Mouse (Mus musculus): Measurements from ENCODE around the gene Tpcn1.

Gene Tpcn1

DNA sequence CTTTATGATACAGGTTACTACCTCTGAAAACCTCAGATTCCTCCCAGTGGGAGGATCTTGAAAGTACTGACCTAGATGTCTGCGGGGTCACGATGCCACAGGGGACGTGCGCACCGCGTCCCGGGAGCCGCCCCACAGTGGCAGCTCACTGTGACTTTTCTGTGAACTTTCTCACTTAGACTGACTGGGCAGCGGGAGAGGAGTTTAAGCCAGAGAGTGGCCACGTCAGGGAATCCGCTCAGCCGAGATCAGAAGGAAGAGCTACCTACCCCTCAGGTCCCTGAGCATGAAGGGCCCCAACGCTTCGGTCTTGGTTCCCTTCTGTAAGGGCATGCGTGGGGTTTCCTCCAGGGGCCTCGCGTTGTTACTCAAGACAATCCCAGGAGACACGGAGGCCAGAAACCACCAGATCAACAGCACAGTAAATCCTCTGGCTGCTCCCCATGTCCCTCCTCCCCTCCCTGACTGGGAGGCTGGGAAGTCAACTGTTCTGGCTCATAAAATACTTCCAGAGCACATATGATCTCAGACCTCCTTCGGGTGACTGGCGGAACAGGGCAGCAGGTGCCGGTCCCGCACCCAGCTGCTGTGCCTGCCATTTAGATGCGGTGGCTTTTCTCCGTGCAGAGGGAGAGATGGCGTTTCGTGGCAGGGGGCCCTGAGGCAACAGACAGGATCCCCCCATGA lies 9.1 kb downstream of the Tpcn1 start:
- peak; percentile 54 for DNase-seq (ENCODE audit: low read depth, low spot score)

- DNase-seq (ENCODE audit: low read depth, low spot score) = peak; percentile 32
Observed at GRCm38 (mm10) chr5:120578504-120579081, 9.9 kb downstream of the Tpcn1 start.

DNA sequence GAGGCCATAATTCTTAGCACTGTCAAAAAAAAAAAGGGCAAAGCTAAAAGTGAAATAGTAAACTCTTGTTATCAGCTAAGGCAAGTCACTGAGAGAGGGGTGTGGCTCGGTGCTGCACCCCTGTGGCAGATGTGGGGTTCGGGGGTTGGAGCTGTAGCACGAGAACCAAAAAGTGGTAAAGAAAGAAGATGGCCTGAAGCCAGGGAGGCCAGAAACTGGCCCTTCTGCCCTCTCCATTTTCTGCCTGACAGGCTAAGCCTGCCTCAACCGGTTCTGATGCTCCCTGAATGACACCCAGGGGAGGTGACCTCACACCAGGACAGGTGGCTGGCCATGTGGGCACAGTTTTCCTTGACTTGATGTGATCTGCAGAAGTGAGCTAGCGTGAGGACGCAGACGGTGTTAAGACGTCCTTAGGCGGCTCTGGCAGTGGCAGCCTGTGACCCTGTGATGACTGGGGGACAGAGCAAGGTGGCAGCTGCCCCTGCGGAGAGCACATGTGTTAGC lies 10.5 kb downstream of the Tpcn1 start:
- no peak for DNase-seq (ENCODE audit: low read depth, low spot score)

DNA sequence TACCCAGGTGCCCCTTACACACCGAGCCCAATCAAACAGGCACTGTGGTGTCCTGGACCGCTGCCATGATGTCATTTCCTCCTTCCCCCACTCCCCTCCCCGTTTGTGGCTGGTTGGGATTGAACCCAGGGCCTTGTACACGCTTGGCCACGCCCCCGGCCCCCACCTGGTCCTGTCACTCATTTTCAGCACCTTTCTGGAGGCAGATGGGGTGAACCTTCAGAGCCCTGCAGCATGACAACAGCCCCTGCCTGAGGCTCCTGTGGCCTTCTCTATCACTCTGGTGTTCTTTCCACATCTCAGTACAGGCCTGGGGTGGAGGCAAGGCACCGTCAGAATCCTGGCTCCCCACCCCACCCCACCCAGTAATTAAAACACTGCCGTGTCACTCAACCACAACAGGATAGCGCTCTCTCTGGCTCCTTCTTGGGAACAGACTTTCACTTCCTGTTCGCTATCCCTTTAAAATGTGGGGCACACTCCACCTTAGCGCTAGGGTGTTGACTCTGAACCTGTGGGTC lies 11.6 kb downstream of the Tpcn1 start:
- DNase-seq (ENCODE audit: low read depth, low spot score) = no peak

DNA sequence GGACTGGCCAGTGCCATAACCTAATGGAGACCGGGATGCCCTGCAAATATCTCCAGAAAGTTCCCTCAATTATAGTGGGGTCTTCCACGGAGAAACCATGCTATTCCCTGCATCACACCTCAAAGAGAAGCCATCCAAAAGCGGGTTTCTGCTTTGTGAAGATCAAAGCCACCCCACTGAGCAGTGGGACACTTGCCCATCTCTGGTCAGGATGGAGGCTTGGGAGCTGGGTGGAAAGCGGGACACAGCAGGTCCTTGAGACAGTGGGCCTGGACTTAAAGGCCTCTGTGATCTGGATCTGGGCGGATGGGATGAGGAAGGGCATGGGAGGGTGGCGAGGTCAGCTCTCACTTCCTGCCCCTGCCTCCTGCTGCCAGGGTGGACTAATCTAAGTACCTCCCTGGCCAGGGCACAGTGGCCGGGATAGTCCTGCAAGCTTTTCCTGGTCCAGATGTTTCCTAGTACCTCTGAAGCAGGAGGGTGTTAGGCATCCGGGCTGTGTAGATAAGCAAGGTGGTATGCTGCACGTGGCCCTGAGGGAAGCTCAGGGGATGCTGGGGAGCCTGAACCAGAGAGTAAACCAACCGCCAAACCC lies 13.9 kb downstream of the Tpcn1 start:
- DNase-seq (ENCODE audit: low read depth, low spot score) = no peak

- no peak for DNase-seq (ENCODE audit: low read depth, low spot score)
Observed at GRCm38 (mm10) chr5:120571056-120571740, 17.3 kb downstream of the Tpcn1 start.

DNA sequence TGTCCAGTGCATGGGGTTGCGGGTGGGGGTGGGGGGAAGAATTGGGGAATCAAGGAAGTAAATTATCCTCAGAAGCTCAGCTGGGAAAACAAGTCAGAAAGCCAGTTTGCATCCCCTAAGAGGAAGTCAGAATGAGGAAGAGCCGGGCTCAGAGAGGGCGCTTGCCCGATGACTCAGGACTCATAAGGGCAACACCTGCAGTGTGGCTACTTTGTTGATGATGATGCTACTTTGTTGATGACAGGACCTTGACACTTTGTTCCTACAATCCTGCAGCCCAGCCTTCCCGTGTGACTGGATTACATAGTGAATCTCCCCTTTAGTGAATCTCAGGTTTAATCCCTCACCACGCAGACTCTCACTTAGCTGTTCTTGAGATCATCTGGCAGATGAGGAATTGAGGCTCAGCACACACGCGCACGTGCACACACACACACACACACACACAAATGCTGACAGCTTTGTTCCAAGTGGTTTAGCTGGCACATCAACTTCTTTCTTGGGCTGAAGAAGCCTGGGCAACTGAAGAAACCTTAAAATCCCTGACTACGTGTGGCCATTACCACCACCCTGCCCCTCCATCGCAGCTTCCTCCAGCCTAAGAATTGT lies 18.1 kb downstream of the Tpcn1 start:
- no peak for DNase-seq (ENCODE audit: low read depth, low spot score)

- DNase-seq (ENCODE audit: low read depth, low spot score) = no peak
Observed at GRCm38 (mm10) chr5:120569791-120570190, 18.7 kb downstream of the Tpcn1 start.

DNA sequence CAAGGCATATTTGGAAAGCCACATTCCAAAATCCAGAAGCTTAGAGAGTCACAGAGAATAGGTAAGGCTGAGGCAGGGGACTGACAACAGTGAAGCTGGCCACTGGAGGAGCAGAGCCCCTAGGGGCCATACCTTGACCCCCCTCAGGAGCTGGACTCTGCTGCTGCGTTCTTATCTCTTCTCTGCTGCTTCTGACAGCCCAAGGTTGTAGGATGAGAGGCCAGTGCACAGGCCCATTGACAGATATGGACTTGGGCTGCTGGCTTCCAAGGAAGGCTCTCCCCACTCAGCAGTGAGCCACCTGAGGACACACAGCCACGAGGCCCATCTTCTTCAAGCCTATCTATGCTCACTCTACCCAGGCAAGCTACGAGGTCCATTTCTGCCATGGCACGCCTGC lies 19.5 kb downstream of the Tpcn1 start:
- DNase-seq (ENCODE audit: low read depth, low spot score) = no peak

DNA sequence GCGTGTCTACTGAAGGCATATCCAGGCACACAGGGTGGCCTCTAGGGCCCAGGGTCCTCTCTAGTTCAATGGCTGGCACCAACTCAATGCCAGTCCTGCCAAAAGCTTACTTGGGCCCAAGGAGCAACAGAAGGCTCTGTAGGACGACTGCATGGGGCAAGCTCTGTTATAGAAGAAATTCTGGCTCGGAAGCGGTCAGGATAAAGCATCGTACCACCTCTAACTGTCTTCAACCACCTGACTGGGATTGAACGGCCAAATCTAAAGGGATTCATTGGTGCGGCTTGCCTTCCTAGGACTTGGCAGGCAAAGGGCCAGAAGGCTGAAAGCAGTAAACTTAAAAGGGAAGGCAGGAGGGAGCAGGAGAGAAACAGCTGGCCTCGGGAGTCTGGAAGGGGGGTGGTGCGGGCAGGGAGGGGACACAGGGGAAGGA lies 20.1 kb downstream of the Tpcn1 start:
- no peak for DNase-seq (ENCODE audit: low read depth, low spot score)

DNA sequence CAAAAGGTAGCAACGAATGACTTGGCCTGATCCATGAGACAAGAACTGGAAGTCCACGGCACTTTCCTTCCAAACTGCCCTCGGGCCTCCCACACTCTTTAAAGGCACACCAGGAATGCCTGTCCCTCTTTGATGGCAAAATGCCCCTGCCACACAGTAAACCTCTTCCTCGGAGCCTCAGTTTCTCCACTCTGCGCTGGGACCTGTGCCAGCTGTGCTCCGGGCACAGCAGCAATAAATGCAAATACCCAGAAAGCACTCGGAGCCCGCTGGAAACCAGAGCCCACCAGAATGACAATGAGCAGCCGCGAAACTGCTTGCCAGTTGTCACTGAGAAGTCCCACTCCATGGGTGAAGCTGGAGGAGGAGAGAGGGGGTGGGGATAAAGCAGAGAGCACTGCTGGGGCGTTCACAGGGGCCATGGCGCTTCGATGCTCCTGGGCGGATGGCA lies 20.7 kb downstream of the Tpcn1 start:
- DNase-seq (ENCODE audit: low read depth, low spot score) = no peak

DNA sequence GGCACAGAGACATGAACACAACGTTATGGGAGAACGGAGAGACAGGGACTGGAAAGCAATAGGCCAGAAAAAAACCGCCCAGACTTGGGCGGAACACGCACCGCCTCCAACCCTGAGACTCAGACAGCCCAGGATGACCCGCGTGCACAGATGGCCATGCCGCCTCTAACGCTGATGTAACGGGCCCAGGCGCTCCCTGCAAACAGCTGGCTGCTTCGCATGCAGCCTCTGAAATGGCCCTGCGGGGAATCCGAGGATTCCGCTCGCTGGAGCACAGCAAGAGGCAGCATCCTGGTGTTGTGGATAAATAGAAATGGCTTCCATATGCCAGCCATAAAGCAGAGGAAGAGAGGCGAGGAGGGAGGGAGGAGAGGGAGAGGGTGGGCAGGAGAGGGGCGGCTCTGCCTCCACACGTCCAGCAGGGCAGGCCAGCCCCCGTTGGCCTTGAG lies 21.2 kb downstream of the Tpcn1 start:
- DNase-seq (ENCODE audit: low read depth, low spot score) = peak; percentile 79

GRCm38 (mm10) chr5:120566681-120567252 lies 21.7 kb downstream of the Tpcn1 start:
- DNase-seq (ENCODE audit: low read depth, low spot score) = no peak

DNA sequence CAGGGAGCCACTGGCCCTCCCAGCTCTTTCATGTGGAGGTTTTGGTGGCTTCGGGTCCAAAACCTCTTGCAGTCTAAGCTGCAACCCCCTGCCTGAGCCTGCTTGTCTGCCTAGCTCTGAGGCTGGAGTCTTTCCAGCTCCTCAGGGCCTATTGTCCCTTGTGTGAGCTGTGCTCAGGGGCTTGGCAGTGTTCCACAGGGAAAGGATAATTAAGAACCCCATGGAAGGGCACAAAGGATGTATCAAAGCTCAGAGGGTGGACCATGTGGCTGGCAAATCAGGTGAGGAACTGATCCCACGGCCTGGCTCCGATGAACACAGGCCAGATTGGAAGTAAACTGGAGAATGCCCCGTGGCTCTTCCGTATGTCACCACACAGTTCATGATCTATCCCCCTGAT lies 22.4 kb downstream of the Tpcn1 start:
- no peak for DNase-seq (ENCODE audit: low read depth, low spot score)

GRCm38 (mm10) chr5:120565171-120565905 lies 23.1 kb downstream of the Tpcn1 start:
- DNase-seq (ENCODE audit: low read depth, low spot score) = no peak

GRCm38 (mm10) chr5:120563914-120564311 lies 24.6 kb downstream of the Tpcn1 start:
- no peak for DNase-seq (ENCODE audit: low read depth, low spot score)

DNA sequence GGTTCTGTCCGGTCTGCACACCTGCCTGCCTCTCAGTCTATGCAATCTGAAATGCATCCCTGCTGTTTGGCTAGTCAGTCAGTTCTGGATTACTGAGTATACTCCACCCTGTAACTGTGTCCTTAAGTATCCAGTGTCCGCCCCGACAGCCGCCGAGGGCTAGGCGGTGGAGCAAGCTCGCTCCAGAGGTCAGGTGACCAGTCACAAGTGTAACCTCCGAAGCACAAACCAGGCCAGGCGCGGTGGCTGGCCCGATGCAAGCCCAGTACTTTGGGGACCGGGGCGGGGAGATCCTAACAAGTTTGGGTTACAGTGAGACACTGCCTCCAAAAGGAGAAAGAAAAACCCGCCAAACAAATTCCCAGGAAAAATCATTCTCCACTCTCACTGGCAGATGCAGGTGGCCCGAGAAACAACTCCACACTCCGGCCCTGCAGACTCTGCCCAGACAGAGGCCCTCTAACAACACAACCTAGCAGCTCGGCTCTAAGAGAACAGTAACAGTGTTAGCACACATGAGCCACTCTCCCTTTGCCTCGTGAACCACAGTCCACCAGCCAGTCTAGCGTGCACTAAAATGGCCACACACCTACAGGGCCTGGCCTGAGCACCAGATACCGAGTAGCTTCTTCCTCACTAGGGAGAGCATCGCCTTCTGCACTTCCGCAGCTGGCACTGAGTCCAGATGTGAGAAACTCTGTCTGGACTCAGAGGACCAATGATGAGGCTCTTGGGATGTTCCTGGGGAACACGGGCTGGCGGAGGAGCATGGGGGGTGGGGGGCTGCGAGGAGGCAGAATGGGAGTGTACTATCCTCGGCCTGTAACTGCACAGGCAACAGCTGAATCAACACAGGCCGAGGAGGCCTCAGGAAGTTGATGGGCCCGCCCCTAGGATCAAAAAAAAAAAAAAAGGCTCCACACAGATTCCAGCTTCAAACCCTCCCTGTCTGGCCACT lies 25.2 kb downstream of the Tpcn1 start:
- peak; percentile 43 for DNase-seq (ENCODE audit: low read depth, low spot score)

DNA sequence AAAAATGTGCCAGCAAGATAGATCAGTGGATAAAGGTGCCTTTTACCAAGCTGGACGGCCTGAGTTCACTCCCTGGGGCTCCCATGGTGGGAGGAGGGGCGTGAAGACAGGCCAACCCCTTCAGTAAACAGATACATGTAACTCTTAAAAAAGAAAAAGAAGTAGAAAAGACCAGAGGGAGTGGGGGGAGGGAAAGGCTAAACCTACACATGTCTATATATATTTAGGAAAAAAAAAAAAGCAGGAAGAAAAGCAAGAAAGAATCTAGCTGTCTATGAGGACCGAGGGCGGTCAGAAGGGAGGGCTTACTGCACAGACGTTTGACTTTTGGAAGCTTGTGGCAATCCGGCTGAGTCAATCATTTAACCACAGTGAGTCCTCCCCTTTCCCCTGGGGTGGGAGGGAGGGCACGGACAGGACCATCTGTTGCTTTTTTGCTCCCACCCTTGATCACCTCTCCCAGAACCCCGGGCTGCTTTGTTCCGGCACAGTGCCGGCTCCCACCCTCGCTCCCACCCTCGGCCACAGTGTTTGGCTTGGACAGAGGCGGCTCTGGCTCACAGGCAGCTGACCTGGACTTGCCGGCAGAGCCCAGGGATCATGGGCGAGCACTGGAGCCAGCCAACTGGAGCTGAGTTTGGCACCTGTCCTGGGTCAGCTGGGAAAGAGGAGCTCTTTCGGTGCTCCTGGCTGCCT lies 27.7 kb downstream of the Tpcn1 start:
- DNase-seq (ENCODE audit: low read depth, low spot score) = peak; percentile 51

GRCm38 (mm10) chr5:120560129-120560615 lies 28.3 kb downstream of the Tpcn1 start:
- DNase-seq (ENCODE audit: low read depth, low spot score) = no peak
